Mouse (Mus musculus) right cerebral cortex, postnatal 4 days (tissue): ENCODE results near the gene Nsd2.
"Not testable (repeated sequence)": the region's sequence is repeated elsewhere in the genome, so short reads cannot be mapped to it uniquely, and the experiment has no call there.

Source experiments
- DNase-seq: peaks from one replicate; pipeline ENCODE4 v3.0.0-alpha.2; 2022

Gene Nsd2

GRCm38 (mm10) chr5:33934877-33935276, 114.4 kb downstream of the Nsd2 start:
- DNase-seq: no peak

DNA sequence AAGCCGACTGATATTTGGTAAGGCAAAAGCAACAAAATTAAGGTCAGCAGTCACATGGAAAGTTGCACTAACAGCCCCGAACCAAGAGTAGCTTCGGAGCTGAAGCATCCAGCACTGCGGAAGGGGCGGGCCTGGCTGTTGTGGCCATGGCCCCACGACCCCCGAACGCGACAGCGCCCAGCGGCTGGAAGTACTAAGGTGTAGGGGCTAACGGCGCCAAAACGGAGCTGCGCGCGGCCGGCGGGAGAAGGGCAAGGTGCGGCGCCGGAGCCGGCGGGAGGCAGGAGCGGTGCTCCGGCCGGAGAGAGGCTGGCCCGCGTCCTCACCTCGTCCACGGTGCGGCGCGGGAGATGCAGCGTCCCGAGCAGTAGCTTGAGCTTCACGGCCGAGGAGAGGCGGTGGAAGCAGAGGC, 115.2 kb downstream of the Nsd2 start:
- no peak for DNase-seq

GRCm38 (mm10) chr5:33936120-33936707, 115.7 kb downstream of the Nsd2 start, which contains the start of gene Nelfa:
Nelfa (minus strand) TSS chr5:33936413.
- DNase-seq: peak; percentile 98

DNA sequence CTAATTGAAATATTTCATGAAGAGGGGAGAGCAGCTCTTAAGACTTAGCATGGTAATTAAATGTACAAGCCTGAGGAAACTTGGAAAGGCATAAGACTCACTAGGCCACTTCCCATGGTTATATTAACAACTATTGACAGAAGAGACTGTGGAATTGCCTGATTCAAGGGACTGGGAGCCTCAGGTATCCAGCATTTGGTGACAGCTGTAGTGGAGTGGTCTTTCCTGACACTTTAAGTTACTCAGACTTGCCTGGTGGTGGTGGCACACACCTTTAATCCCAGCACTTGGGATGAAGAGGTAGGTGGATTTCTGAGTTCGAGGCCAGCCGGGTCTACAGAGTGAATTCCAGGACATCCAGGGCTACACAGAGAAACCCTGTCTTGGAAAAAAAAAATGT, 116.7 kb downstream of the Nsd2 start:
- no peak for DNase-seq

GRCm38 (mm10) chr5:33938448-33938847, 117.9 kb downstream of the Nsd2 start:
- no peak for DNase-seq

DNA sequence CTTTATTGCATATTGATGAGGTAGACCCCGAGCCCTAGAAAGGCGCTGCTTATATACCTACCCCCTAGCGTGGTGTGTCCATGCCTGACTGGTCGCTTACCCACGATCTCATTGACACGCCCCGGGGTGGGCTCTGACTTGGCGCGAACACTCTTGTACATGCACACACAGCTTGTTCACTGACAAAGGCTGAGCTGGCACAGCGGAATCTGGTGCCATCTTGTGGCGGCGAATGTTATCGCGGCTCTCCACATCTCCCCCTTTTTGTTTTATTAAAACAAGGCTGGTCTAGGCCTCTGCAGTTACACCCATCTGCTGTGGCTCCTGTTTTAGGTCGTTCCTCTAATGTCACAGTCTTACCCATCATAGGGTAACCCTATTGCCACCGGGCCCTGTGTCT, 126.5 kb downstream of the Nsd2 start:
- DNase-seq: not testable (repeated sequence)
